Mouse (Mus musculus) embryonic facial prominence, embryonic 14.5 days (tissue): ENCODE data around the gene Kcnc3. TPM values are rescaled to one million over a fixed set of nuclear protein-coding genes. Genes with fewer than 3 reads are reported as not detected.

Source experiments
- ATAC-seq: fragments of 200-750 bp; cut with Nextera tagmentation; 2 replicates; pipeline ENCODE4 v1.8.0; 2017; ENCODE audit warnings: low read depth, moderate number of reproducible peaks, moderate TSS enrichment
- DNase-seq: peaks from one replicate; pipeline ENCODE4 v3.0.0-alpha.2; 2015; ENCODE audit warnings: low spot score
- H3K27ac ChIP-seq: fragments of 300-500 bp; sonication (generic); replicated peaks from 2 replicates; pipeline ENCODE4 v1.5.1; 2014; ENCODE audit warnings: low read depth, mild to moderate bottlenecking, low read length, moderate library complexity
- H3K27me3 ChIP-seq: fragments of 300-500 bp; sonication (generic); replicated peaks from 2 replicates; pipeline ENCODE4 v1.6.1; 2014; ENCODE audit warnings: low read length; ENCODE audit not compliant: control insufficient read depth, insufficient read depth
- H3K36me3 ChIP-seq: fragments of 300-500 bp; sonication (generic); 2 replicates; pipeline ENCODE4 v1.6.1; 2014; ENCODE audit warnings: low read length, mixed read lengths; ENCODE audit not compliant: control insufficient read depth, insufficient read depth
- H3K4me1 ChIP-seq: fragments of 300-500 bp; sonication (generic); 2 replicates; pipeline ENCODE4 v1.6.1; 2014; ENCODE audit warnings: antibody characterized with exemption, low read length; ENCODE audit not compliant: control insufficient read depth, insufficient read depth
- H3K4me2 ChIP-seq: fragments of 300-500 bp; sonication (generic); 2 replicates; pipeline ENCODE4 v1.6.1; 2014; ENCODE audit warnings: low read depth, mild to moderate bottlenecking, low read length, moderate library complexity, mixed read lengths
- H3K4me3 ChIP-seq: fragments of 300-500 bp; sonication (generic); 2 replicates; pipeline ENCODE4 v1.5.1; 2014; ENCODE audit warnings: low read depth, mild to moderate bottlenecking, low read length
- H3K9ac ChIP-seq: fragments of 300-500 bp; sonication (generic); 2 replicates; pipeline ENCODE4 v1.6.1; 2014; ENCODE audit warnings: low read depth, mild to moderate bottlenecking, low read length, moderate library complexity, mixed read lengths
- H3K9me3 ChIP-seq: fragments of 300-500 bp; sonication (generic); 2 replicates; pipeline ENCODE4 v1.6.1; 2016; ENCODE audit warnings: low read length; ENCODE audit not compliant: control insufficient read depth
- WGBS: fragments of 180-500 bp; shearing (Covaris S2); extraction: QIAGEN DNeasy Blood & Tissue Kit; methylation state at CpG from one replicate; pipeline ENCODE4 v1.1.7; 2014; 5-methylcytosine and 5-hydroxymethylcytosine counted together
- polyA plus RNA-seq: library from polyadenylated mRNA; unstranded; fragments of >200 nt; fragmentation: Nextera tagmentation; extraction: Ambion mirVana; gene quantifications from 2 replicates; pipeline ENCODE4 v1.2.1, GENCODE M21; 2014

The Kcnc3 gene
- polyA plus RNA-seq, 1 experiment from 2014 or later, result 0.49 TPM

- DNase-seq, result no peak
- Histone ChIP-seq H3K4me3 (no peak overlapping the region), H3K36me3 (no peaks in the 10 kb centered on the region), H3K4me1 (no peaks in the 10 kb centered on the region), H3K27me3 (no peaks in the 10 kb centered on the region), H3K27ac (no peak overlapping the region), H3K9ac (no peak overlapping the region), H3K9me3 (no peaks in the 10 kb centered on the region), H3K4me2 (no peak overlapping the region)
- no peak for ATAC-seq
- 49% methylated on average over 8 of the region's 8 CpGs for WGBS
Measured at GRCm38 (mm10) chr7:44563284-44563683, 27.2 kb upstream of the Kcnc3 start.

GRCm38 (mm10) chr7:44564486-44564885 lies 26.0 kb upstream of the Kcnc3 start:
- Histone ChIP-seq H3K4me3 (no peak overlapping the region), H3K4me2 (no peak overlapping the region), H3K36me3 (no peaks in the 10 kb centered on the region), H3K27me3 (no peaks in the 10 kb centered on the region), H3K4me1 (no peaks in the 10 kb centered on the region), H3K9me3 (no peaks in the 10 kb centered on the region), H3K9ac (no peak overlapping the region), H3K27ac (no peak overlapping the region)
- WGBS, result 86% methylated on average over 10 of the region's 10 CpGs
- DNase-seq, result no peak
- ATAC-seq, result no peak

- H3K27me3 ChIP-seq, result no peaks in the 10 kb centered on the region
- H3K4me1 ChIP-seq, result no peaks in the 10 kb centered on the region
- H3K27ac ChIP-seq, result no peak overlapping the region
- no peak overlapping the region for H3K4me3 ChIP-seq
- 68% methylated on average over 6 of the region's 6 CpGs for WGBS
- H3K9me3 ChIP-seq, result no peaks in the 10 kb centered on the region
- H3K4me2 ChIP-seq, result no peak overlapping the region
- DNase-seq (no peak), ATAC-seq (no peak)
- no peak overlapping the region for H3K9ac ChIP-seq
- H3K36me3 ChIP-seq, result no peaks in the 10 kb centered on the region
Measured at GRCm38 (mm10) chr7:44565414-44565813, 25.1 kb upstream of the Kcnc3 start.

GRCm38 (mm10) chr7:44568803-44569202 lies 21.7 kb upstream of the Kcnc3 start:
- WGBS, result 60% methylated on average over 9 of the region's 9 CpGs
- H3K4me2 ChIP-seq, result no peak overlapping the region
- no peak overlapping the region for H3K4me3 ChIP-seq
- DNase-seq (no peak), ATAC-seq (no peak)
- no peak overlapping the region for H3K9ac ChIP-seq
- no peaks in the 10 kb centered on the region for H3K36me3 ChIP-seq
- H3K27me3 ChIP-seq, result no peaks in the 10 kb centered on the region
- H3K9me3 ChIP-seq, result no peaks in the 10 kb centered on the region
- no peak overlapping the region for H3K27ac ChIP-seq
- H3K4me1 ChIP-seq, result no peaks in the 10 kb centered on the region

- Histone ChIP-seq H3K27ac (no peak overlapping the region), H3K4me1 (no peaks in the 10 kb centered on the region), H3K9me3 (no peaks in the 10 kb centered on the region), H3K36me3 (no peaks in the 10 kb centered on the region), H3K27me3 (no peaks in the 10 kb centered on the region), H3K4me3 (no peak overlapping the region), H3K9ac (no peak overlapping the region), H3K4me2 (no peak overlapping the region)
- ATAC-seq, result no peak
- DNase-seq, result no peak
- WGBS, result 83% methylated on average over 6 of the region's 6 CpGs
Measured at GRCm38 (mm10) chr7:44570989-44571388, 19.5 kb upstream of the Kcnc3 start.

DNA sequence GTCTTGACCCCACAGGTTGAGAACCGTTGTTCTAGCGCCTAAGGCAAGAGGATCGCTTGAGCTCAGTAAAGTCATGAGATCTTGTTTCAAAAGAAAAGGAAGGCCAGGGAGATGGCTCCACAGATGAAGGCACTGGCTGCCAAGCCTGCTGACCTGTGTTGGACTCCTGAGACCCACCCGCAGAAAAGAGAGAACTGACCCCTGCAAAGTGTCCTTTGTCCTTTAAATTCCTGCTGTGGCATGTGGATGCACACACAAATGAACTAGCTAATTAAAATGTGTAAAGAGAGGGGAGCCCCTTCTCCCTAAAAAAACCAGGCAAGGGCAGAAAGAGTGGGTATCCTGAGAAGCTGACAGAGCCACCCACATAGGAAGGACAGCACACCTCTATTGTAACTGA lies 18.7 kb upstream of the Kcnc3 start:
- H3K27ac ChIP-seq, result no peak overlapping the region
- no peaks in the 10 kb centered on the region for H3K9me3 ChIP-seq
- no peak overlapping the region for H3K4me3 ChIP-seq
- no peaks in the 10 kb centered on the region for H3K36me3 ChIP-seq
- H3K9ac ChIP-seq, result no peak overlapping the region
- DNase-seq (no peak), ATAC-seq (no peak)
- no peaks in the 10 kb centered on the region for H3K4me1 ChIP-seq
- no peak overlapping the region for H3K4me2 ChIP-seq
- WGBS, result 43% methylated on average over 4 of the region's 4 CpGs
- H3K27me3 ChIP-seq, result no peaks in the 10 kb centered on the region

- H3K9ac ChIP-seq, result no peak within 1 kb of the TSS
- no peak within 1 kb of the TSS for H3K4me2 ChIP-seq
Measured at GRCm38 (mm10) chr7:44572213-44572701, 18.2 kb upstream of the Kcnc3 start, which contains the start of gene Napsa. Napsa (plus strand) TSS chr7:44572380.

DNA sequence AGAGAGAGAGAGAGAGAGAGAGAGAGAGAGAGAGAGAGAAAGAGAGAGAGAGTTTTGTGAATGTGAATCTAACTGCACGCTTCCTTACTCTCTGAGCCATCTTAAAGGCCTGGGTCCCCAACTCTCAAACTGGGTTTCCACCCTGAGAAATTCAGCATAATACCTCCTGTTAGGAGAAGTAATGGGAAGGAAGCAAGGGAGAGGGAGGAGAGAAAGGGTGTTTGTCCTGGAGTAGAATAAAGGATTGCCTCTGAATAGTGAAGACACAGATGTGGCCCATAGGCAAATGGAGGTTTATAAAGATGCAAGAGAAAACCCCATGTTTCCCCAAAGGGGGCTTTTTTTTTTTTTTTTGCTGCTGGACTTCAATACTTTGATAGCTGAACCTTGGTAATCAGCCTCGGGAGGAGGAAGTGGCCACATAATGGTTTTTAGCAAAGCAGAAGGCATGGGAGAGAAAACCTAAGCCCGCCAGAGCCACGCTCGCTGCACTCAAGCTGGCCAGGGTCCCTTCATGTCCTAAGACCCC lies 17.4 kb upstream of the Kcnc3 start:
- Histone ChIP-seq H3K9ac (no peak overlapping the region), H3K4me3 (no peak overlapping the region), H3K9me3 (no peaks in the 10 kb centered on the region), H3K4me1 (no peaks in the 10 kb centered on the region), H3K36me3 (no peaks in the 10 kb centered on the region), H3K27me3 (no peaks in the 10 kb centered on the region), H3K4me2 (no peak overlapping the region), H3K27ac (no peak overlapping the region)
- no peak for ATAC-seq
- WGBS, result 70% methylated on average over 5 of the region's 5 CpGs
- no peak for DNase-seq

More at GRCm38 (mm10) chr7:44572213-44572701, 18.2 kb upstream of the Kcnc3 start, which contains the start of gene Napsa:
- 30% methylated on average over 4 of the region's 7 CpGs for WGBS
- DNase-seq, result no peak
- Histone ChIP-seq H3K9me3 (no peaks in the 10 kb centered on the region), H3K27me3 (no peaks in the 10 kb centered on the region), H3K27ac (no peak within 1 kb of the TSS), H3K36me3 (no peaks in the 10 kb centered on the region), H3K4me1 (no peaks in the 10 kb centered on the region), H3K4me3 (no peak within 1 kb of the TSS)
- no peak for ATAC-seq

DNA sequence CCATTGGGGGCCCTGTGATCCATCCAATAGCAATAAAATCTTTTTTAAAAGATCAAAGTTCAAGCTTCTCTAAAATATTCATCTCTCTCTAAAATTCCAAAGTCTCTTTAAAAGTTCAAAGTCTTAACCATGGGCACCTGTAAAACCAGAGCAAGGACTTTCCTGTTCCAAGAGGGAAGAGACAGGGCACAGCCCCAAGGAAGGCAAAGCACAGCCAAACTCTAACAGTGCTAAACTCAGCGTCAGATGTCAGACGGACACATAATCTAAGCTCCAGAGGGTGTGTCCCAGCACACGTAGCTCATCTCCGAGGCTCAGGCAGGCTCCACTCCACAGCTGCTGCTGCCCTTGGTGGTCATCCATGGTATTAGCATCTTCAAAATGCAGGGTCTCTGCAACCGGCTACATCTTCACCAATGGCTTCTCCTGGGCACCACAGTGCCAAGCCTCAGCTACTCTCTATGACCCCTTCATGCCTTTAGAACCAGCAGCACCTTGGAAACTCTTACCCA lies 14.1 kb upstream of the Kcnc3 start:
- H3K9ac ChIP-seq, result no peak overlapping the region
- DNase-seq (no peak), ATAC-seq (no peak)
- no peaks in the 10 kb centered on the region for H3K27me3 ChIP-seq
- no peak overlapping the region for H3K4me2 ChIP-seq
- no peaks in the 10 kb centered on the region for H3K36me3 ChIP-seq
- no peak overlapping the region for H3K4me3 ChIP-seq
- 44% methylated on average over 5 of the region's 5 CpGs for WGBS
- 0 out of 2 replicates have a peak, but pooled peaks cover 4% of the 10 kb centered on the region for H3K9me3 ChIP-seq
- H3K4me1 ChIP-seq, result no peaks in the 10 kb centered on the region
- no peak overlapping the region for H3K27ac ChIP-seq
